Mouse (Mus musculus) embryonic facial prominence, embryonic 11.5 days (tissue): ENCODE results near the gene Gm49711. TPM values are rescaled to one million over a fixed set of nuclear protein-coding genes. Genes with fewer than 3 reads are reported as not detected.
A peak's percentile ranks its signal among the peaks of the same experiment; 100 is the strongest.

Source experiments
- ATAC-seq: fragments of 200-750 bp; cut with Nextera tagmentation; replicated peaks from 2 replicates; pipeline ENCODE4 v1.8.0; 2017; ENCODE audit warnings: low read depth; ENCODE audit not compliant: insufficient number of reproducible peaks, low FRiP score, low TSS enrichment
- DNase-seq: peaks from one replicate; pipeline ENCODE4 v3.0.0-alpha.2; 2015; ENCODE audit warnings: low spot score
- H3K27ac ChIP-seq: fragments of 300-500 bp; sonication (generic); replicated peaks from 2 replicates; pipeline ENCODE4 v1.5.1; 2014; ENCODE audit warnings: mild to moderate bottlenecking, low read depth, low read length, control low read depth
- H3K27me3 ChIP-seq: fragments of 300-500 bp; sonication (generic); 2 replicates; pipeline ENCODE4 v1.6.1; 2014; ENCODE audit warnings: mild to moderate bottlenecking, low read length, moderate library complexity, mixed read lengths; ENCODE audit not compliant: control insufficient read depth, insufficient read depth
- H3K36me3 ChIP-seq: fragments of 300-500 bp; sonication (generic); replicated peaks from 2 replicates; pipeline ENCODE4 v1.6.1; 2014; ENCODE audit warnings: low read depth, mild to moderate bottlenecking, low read length, moderate library complexity, mixed read lengths; ENCODE audit not compliant: control insufficient read depth, insufficient read depth
- H3K4me1 ChIP-seq: fragments of 300-500 bp; sonication (generic); 2 replicates; pipeline ENCODE4 v1.6.1; 2014; ENCODE audit warnings: low read length, mixed read lengths; ENCODE audit not compliant: control insufficient read depth, insufficient read depth
- H3K4me2 ChIP-seq: fragments of 300-500 bp; sonication (generic); 2 replicates; pipeline ENCODE4 v1.6.1; 2014; ENCODE audit warnings: low read depth, mild to moderate bottlenecking, control low read depth, low read length, moderate library complexity
- H3K4me3 ChIP-seq: fragments of 300-500 bp; sonication (generic); 2 replicates; pipeline ENCODE4 v1.5.1; 2014; ENCODE audit warnings: low read depth, low read length, control low read depth
- H3K9ac ChIP-seq: fragments of 300-500 bp; sonication (generic); replicated peaks from 2 replicates; pipeline ENCODE4 v1.6.1; 2014; ENCODE audit warnings: mild to moderate bottlenecking, control low read depth, low read length
- H3K9me3 ChIP-seq: fragments of 300-500 bp; sonication (generic); replicated peaks from 2 replicates; pipeline ENCODE4 v1.6.1; 2016; ENCODE audit warnings: mild to moderate bottlenecking, low read length, inconsistent platforms, mixed read lengths; ENCODE audit not compliant: control insufficient read depth
- WGBS: fragments of 180-500 bp; shearing (Covaris S2); extraction: QIAGEN DNeasy Blood & Tissue Kit; methylation state at CpG from one replicate; pipeline ENCODE4 v1.1.7; 2014; 5-methylcytosine and 5-hydroxymethylcytosine counted together
- polyA plus RNA-seq: library from polyadenylated mRNA; unstranded; fragments of >200 nt; fragmentation: Nextera tagmentation; extraction: Ambion mirVana; gene quantifications from 2 replicates; pipeline ENCODE4 v1.2.1, GENCODE M21; 2014

Gm49711 gene
- polyA plus RNA-seq, 1 experiment from 2014 or later = 0.45 TPM

DNA sequence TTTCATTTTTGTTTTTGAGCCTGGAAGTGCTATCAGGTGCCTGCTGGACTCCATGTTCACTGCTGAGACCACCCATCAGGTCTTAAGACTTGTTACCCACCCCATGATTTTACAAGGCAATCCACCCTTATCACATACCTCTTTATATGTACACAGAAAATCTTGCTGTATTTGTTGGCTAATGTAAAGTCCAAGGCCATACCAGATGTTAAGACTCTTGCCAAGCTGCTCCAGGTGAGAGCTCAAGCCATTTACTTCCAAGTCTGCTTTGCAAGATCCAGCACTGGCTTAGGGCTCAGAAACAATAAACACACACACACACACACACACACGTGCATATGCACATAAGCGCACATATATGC lies 90.2 kb downstream of the Gm49711 start:
- Histone ChIP-seq H3K27me3 (no peaks in the 10 kb centered on the region), H3K4me2 (no peak overlapping the region), H3K36me3 (no peaks in the 10 kb centered on the region), H3K9ac (no peak overlapping the region), H3K4me1 (no peaks in the 10 kb centered on the region), H3K4me3 (no peak overlapping the region), H3K27ac (no peak overlapping the region), H3K9me3 (no peaks in the 10 kb centered on the region)
- no peak for ATAC-seq
- 80% methylated on average over 2 of the region's 2 CpGs for WGBS
- DNase-seq = no peak

DNA sequence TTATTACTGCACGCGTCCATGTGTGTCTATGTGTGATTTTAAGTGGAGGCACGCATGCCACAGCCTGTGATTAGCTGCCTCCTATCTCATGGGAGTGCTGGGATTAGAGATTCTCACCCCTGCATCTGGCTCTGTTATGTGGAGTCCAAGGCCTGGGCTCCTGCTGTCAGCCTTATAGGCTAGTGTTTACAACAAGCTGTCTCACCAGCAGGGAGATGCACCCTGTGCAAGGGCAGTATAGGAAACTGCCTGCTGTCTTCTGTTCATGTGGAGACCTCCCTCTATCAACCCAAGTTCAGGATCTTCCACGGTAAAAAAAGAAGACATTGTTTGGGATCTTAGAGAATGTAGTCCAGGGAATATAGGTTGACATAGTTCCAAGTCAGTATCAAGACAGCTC lies 92.9 kb downstream of the Gm49711 start:
- Histone ChIP-seq H3K27ac (no peak overlapping the region), H3K36me3 (no peaks in the 10 kb centered on the region), H3K27me3 (no peaks in the 10 kb centered on the region), H3K4me3 (no peak overlapping the region), H3K4me2 (no peak overlapping the region), H3K4me1 (no peaks in the 10 kb centered on the region), H3K9ac (no peak overlapping the region), H3K9me3 (no peaks in the 10 kb centered on the region)
- ATAC-seq (no peak), DNase-seq (no peak)
- 78% methylated on average over 4 of the region's 4 CpGs for WGBS

DNA sequence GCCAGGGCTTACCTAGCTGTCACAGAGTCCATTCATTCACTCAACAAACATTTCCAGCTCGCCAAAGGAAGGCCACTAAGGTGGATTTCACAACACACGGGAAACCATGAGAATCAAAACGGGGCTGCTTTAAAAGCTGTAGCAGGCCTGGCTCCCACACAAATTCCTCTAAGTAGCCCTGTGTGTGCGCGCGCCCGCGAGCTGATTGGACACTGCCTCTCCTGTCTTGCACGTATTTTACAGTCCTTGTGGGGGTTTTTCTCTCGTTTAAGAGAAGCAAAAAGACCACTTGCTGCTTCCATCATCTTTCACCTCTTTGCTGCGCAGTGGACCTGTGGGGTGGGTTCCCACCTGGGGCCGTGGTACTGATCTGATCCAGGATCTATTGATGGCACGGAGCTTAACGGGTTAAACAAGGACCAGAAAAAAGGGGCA lies 99.9 kb downstream of the Gm49711 start:
- no peaks in the 10 kb centered on the region for H3K9me3 ChIP-seq
- no peaks in the 10 kb centered on the region for H3K27me3 ChIP-seq
- ATAC-seq (peak; percentile 44), DNase-seq (peak; percentile 67)
- peak overlapping the region; percentile 49; the same call in 1 of the 2 replicates for H3K27ac ChIP-seq
- peak overlapping the region; percentile 54 for H3K9ac ChIP-seq
- 6% methylated on average over 14 of the region's 14 CpGs for WGBS
- H3K4me1 ChIP-seq = no peaks in the 10 kb centered on the region
- H3K4me3 ChIP-seq = peak overlapping the region; percentile 39
- no peaks in the 10 kb centered on the region for H3K36me3 ChIP-seq
- peak overlapping the region; percentile 70 for H3K4me2 ChIP-seq

DNA sequence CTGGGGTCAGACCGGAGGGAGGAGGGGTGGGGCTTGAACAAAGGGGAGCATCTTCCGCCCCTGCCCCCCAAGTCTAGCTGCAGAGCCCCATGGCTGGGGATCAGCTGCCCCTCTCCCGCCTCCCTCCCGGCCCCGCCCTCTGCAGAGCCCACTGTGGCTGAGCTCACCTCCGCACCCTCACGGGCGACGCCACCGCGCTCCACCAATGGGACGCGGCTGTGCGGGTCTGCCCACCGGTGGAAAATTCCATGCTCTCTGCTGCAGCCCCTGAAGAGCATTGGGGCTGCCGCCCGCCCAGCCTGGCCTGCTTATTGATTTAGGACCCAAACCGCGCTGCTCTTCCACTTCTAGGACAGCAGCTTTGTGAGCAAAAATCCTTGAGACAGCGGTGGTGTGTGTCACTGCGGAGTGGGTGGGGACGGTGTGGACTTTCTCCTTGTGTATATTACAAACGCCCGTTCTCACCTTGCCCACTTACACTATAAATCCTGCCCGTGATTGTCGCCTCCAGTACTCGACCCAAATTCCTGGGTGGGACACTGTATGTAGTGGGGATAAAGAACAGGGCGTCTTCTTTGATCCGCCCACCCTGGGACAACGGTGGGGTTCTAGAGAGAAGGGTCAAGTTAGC lies 100.5 kb downstream of the Gm49711 start:
- peak overlapping the region; percentile 49; the same call in 1 of the 2 replicates for H3K27ac ChIP-seq
- WGBS = 4% methylated on average over 29 of the region's 30 CpGs
- H3K4me1 ChIP-seq = no peaks in the 10 kb centered on the region

DNA sequence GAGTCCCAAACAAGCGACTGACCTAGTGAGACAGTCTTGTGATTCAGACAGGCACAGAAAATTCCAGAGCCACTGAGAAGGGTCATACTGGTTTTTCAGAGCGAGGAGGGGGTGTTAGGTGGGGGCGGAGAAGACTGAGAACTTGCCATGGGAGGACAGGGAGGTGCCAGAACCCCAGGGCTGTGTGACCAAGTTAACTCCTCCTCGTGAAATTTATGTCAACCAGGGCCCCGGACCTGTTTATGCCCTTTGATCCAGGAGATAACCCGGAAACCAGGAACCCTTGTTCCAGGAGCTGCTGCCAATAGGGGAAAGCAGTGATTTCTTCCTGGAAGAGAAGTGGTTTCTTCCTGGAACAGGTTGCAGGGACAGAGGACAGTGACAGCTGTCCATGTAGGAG lies 101.0 kb downstream of the Gm49711 start:
- H3K4me3 ChIP-seq = peak overlapping the region; percentile 39
- no peaks in the 10 kb centered on the region for H3K4me1 ChIP-seq
- DNase-seq (no peak), ATAC-seq (no peak)
- peak overlapping the region; percentile 54 for H3K9ac ChIP-seq
- no peaks in the 10 kb centered on the region for H3K9me3 ChIP-seq
- H3K27me3 ChIP-seq = no peaks in the 10 kb centered on the region
- 40% methylated on average over 6 of the region's 6 CpGs for WGBS
- H3K36me3 ChIP-seq = no peaks in the 10 kb centered on the region
- peak overlapping the region; percentile 70 for H3K4me2 ChIP-seq
- no peak overlapping the region for H3K27ac ChIP-seq

More for the DNA sequence above, 100.5 kb downstream of the Gm49711 start:
- ATAC-seq = peak; percentile 93
- Histone ChIP-seq H3K4me3 (peak overlapping the region; percentile 39), H3K4me2 (peak overlapping the region; percentile 70), H3K9me3 (no peaks in the 10 kb centered on the region), H3K9ac (peak overlapping the region; percentile 54), H3K27me3 (no peaks in the 10 kb centered on the region), H3K36me3 (no peaks in the 10 kb centered on the region)
- DNase-seq = peak; percentile 85

DNA sequence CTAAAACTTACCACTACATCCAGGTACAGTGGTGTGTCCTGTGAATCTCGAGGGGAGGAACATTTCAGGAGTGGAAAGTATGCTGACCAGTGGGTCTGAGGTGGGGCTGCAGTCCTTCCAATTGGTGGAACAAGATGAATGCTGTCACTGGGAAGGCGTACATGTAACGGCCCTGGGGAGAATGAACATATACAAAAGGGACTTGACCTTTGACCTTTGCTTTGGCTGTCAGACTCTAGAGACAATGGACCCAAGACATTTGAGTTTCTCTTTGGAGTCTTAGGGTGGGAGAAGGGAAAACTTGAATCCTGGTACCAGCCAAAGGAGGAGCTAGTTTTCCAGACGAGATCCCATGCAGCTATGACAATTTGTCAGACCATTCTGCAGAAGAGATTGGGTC lies 104.2 kb downstream of the Gm49711 start:
- H3K9ac ChIP-seq = no peak overlapping the region
- H3K4me1 ChIP-seq = no peaks in the 10 kb centered on the region
- ATAC-seq (no peak), DNase-seq (no peak)
- no peaks in the 10 kb centered on the region for H3K27me3 ChIP-seq
- H3K36me3 ChIP-seq = no peaks in the 10 kb centered on the region
- H3K27ac ChIP-seq = no peak overlapping the region
- H3K4me3 ChIP-seq = no peak overlapping the region
- no peaks in the 10 kb centered on the region for H3K9me3 ChIP-seq
- no peak overlapping the region for H3K4me2 ChIP-seq
- 57% methylated on average over 4 of the region's 4 CpGs for WGBS

DNA sequence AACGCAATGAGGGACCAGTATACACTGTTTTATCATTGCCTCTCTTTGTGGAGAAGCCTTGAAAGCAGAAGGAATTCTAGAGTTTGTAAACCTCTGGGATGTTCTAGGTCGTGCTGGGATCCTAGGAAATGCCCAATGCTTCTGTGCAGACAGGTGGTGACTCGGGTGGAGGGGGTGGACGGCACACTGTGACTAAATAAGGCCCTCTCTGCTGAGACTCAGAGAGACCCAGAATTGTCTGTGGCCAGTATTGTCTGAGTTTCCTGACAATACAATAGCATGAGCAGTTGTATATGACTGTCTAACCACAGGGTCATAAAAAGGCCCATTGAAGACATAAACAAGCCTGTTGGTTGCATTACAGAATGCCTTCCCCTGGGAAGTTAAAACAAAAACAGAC lies 105.4 kb downstream of the Gm49711 start:
- H3K27me3 ChIP-seq = no peaks in the 10 kb centered on the region
- 74% methylated on average over 4 of the region's 4 CpGs for WGBS

DNA sequence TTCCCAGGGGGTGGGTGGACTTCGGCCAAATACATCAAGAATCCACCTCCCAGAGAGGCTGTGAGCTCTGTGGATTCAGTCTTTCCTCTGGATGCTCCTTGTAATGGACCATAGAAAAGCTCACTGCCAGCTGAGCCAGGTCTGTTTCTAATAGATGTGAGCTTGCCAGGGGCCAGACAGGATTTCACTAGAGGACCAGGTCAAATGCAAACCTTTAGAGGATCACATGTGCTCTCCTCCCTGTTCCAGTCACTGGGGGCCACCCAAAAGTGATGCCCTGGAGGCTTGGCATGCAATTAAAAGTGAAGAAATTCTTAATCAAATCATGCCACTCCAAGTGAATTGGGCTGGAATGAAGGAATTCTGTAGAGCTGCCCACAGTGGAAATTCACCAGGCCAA lies 117.9 kb downstream of the Gm49711 start:
- Histone ChIP-seq H3K4me2 (no peak overlapping the region), H3K36me3 (no peaks in the 10 kb centered on the region), H3K4me1 (no peaks in the 10 kb centered on the region), H3K4me3 (no peak overlapping the region), H3K27ac (no peak overlapping the region), H3K9me3 (no peaks in the 10 kb centered on the region), H3K27me3 (no peaks in the 10 kb centered on the region), H3K9ac (no peak overlapping the region)
- no peak for ATAC-seq
- WGBS = 48% methylated on average over 1 of the region's 1 CpGs
- peak; percentile 55 for DNase-seq

More for the DNA sequence above, 105.4 kb downstream of the Gm49711 start:
- DNase-seq (no peak), ATAC-seq (no peak)
- H3K4me3 ChIP-seq = no peak overlapping the region
- no peak overlapping the region for H3K9ac ChIP-seq
- no peaks in the 10 kb centered on the region for H3K36me3 ChIP-seq
- no peaks in the 10 kb centered on the region for H3K9me3 ChIP-seq
- no peaks in the 10 kb centered on the region for H3K4me1 ChIP-seq
- H3K4me2 ChIP-seq = no peak overlapping the region
- H3K27ac ChIP-seq = no peak overlapping the region
